Mouse (Mus musculus) cerebellum, postnatal 4 days (tissue): Measurements from ENCODE around the gene Ptx4.
"Not testable (repeated sequence)": the region's sequence is repeated elsewhere in the genome, so short reads cannot be mapped to it uniquely, and the experiment has no call there.

ENCODE experiments used
- DNase-seq, 2 experiments: peaks; one replicate each; pipeline ENCODE4 v3.0.0; 2022; ENCODE audit warnings: low spot score in 2 of 2, mixed read lengths in 1 of 2

Ptx4 gene

GRCm38 (mm10) chr17:25115664-25116432 lies 4.7 kb upstream of the Ptx4 start, which contains the start of gene Telo2:
Telo2 (minus strand) TSS chr17:25115967.
- peak; percentile 87 to 93 for DNase-seq

- DNase-seq, result no peak
Measured at GRCm38 (mm10) chr17:25117263-25117662, 3.3 kb upstream of the Ptx4 start.

- DNase-seq, result no peak
Measured at GRCm38 (mm10) chr17:25123979-25124378, 3.4 kb downstream of the Ptx4 start.

- not testable (repeated sequence) for DNase-seq
Measured at GRCm38 (mm10) chr17:25125442-25126060, 5.0 kb downstream of the Ptx4 start.

- no peak for DNase-seq
Measured at GRCm38 (mm10) chr17:25127079-25127478, 6.5 kb downstream of the Ptx4 start.

GRCm38 (mm10) chr17:25127681-25128080 lies 7.1 kb downstream of the Ptx4 start:
- no peak for DNase-seq

GRCm38 (mm10) chr17:25130060-25130459 lies 9.5 kb downstream of the Ptx4 start:
- no peak for DNase-seq

- peak; percentile 87 to 92 for DNase-seq
Measured at GRCm38 (mm10) chr17:25133275-25133698, 12.7 kb downstream of the Ptx4 start, which contains the start of gene Clcn7. Clcn7 (plus strand) TSS chr17:25133391.

GRCm38 (mm10) chr17:25135622-25136021 lies 15.1 kb downstream of the Ptx4 start:
- no peak for DNase-seq

GRCm38 (mm10) chr17:25138803-25139202 lies 18.2 kb downstream of the Ptx4 start:
- no peak for DNase-seq

- no peak for DNase-seq
Measured at GRCm38 (mm10) chr17:25139960-25140359, 19.4 kb downstream of the Ptx4 start.

GRCm38 (mm10) chr17:25162161-25162560 lies 41.6 kb downstream of the Ptx4 start, which contains the start of gene Ccdc154:
Ccdc154 (plus strand) TSS chr17:25162461.
- no peak for DNase-seq

GRCm38 (mm10) chr17:25163387-25163786 lies 42.8 kb downstream of the Ptx4 start:
- DNase-seq, result no peak

GRCm38 (mm10) chr17:25164770-25165169 lies 44.2 kb downstream of the Ptx4 start:
- DNase-seq, result no peak

GRCm38 (mm10) chr17:25165970-25166671 lies 45.6 kb downstream of the Ptx4 start:
- DNase-seq, result no peak

- DNase-seq, result no peak
Measured at GRCm38 (mm10) chr17:25169706-25170105, 49.1 kb downstream of the Ptx4 start.

- no peak for DNase-seq
Measured at GRCm38 (mm10) chr17:25172558-25172957, 52.0 kb downstream of the Ptx4 start.
